ENCODE assay signal across 8 mouse cellular contexts in the genomic region with DNA sequence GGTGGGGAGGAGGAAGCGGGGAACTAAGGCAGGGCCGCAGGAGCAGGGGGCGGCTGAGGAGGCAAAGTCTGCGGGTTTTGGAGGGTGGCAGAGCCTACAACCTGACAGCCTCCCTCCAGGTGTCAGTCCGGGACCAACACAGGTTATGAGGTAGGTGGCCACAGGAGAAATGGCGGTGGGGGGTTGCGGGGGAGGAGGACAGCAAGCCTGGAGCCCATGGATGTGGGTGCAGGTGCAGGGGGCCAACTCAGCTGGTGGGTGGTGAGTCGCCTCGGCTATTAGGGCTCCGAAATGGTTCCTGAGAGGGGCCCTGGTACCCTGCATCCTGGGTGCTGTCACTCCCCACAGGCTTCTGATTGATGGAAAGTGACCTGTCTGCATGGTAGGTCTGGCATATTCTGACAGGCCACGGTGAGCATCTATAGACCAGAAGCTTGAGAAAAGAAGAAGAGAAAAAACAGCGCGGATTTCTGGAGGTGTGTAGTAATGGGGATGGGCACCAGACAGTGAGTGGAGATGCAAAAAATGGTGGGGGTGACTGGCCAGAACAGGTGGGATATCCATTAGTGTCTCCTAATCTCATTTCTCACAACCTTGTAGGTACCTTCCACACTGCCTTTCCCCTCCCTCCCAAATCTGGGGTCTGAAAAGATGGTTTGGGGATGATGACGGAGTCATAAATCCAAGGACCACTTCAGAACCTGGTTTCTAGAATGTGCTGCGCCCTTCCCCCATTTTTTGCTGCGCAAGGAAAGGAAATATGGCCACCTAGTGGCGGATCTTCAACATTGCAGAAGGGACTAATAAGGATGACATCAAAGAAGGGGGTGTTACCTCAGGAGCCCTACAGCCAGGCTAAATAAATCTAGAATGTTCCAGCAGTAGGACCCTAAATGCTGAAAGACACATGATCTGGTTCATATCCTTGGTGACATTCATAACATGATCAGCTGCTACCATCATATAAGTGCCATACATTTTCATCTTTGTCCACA. TPM values are rescaled to one million over a fixed set of nuclear protein-coding genes. Genes with fewer than 3 reads are reported as not detected.
DNase-seq lines count a peak whose midpoint lies in the region; ATAC-seq lines count a peak whose summit lies in the region.
"Not testable (repeated sequence)": the region's sequence is repeated elsewhere in the genome, so short reads cannot be mapped to it uniquely, and the experiment has no call there.

No protein-coding gene starts in this region.

- H3K27me3 ChIP-seq in hindbrain, embryonic 15.5 days; lung, embryonic 16.5 days (ENCODE audit: control insufficient read depth, insufficient read depth, low read depth, low read length): not testable (repeated sequence)

- H3K4me3 ChIP-seq in hindbrain, embryonic 15.5 days, result peak overlapping the region; percentile 60
- H3K4me3 ChIP-seq in lung, embryonic 16.5 days (ENCODE audit: low read length), result peak overlapping the region; percentile 51

- H3K27ac ChIP-seq in hindbrain, embryonic 15.5 days (replicated peaks), result peak overlapping the region; percentile 77
- H3K27ac ChIP-seq in lung, embryonic 16.5 days (ENCODE audit: low read length), result not testable (repeated sequence)

- WGBS in hindbrain, embryonic 15.5 days, result 21% methylated on average over 12 of the region's 17 CpGs
- WGBS in lung, embryonic 16.5 days, result 19% methylated on average over 13 of the region's 17 CpGs

- peak; percentile 87 for ATAC-seq in common myeloid progenitor, adult 5-6 weeks (replicated peaks; ENCODE audit: low read depth, poor library complexity, severe bottlenecking)
- ATAC-seq in hindbrain, embryonic 15.5 days (ENCODE audit: low FRiP score, low read depth), result peak; percentile 31; the same call in 1 of the 2 replicates
- peak; percentile 39 for ATAC-seq in lung, embryonic 16.5 days (ENCODE audit: low read depth)
- ATAC-seq in neutrophil, adult 5-6 weeks (ENCODE audit: extremely low read depth, insufficient number of reproducible peaks, low FRiP score, poor library complexity, severe bottlenecking), result peak; percentile 44; the same call in 1 of the 2 replicates

- H3K36me3 ChIP-seq in hindbrain, embryonic 15.5 days; lung, embryonic 16.5 days (ENCODE audit: control insufficient read depth, insufficient read depth, low read length): not testable (repeated sequence)

- peak overlapping the region; percentile 68 for H3K9ac ChIP-seq in hindbrain, embryonic 15.5 days
- peak overlapping the region; percentile 47 for H3K9ac ChIP-seq in lung, embryonic 16.5 days (ENCODE audit: low read length)

- not testable (repeated sequence) for H3K9me3 ChIP-seq in hindbrain, embryonic 15.5 days; lung, embryonic 16.5 days (ENCODE audit: control insufficient read depth, low read length)

- H3K4me1 ChIP-seq in hindbrain, embryonic 15.5 days (replicated peaks); lung, embryonic 16.5 days (replicated peaks; ENCODE audit: control insufficient read depth, insufficient read depth, low read length): not testable (repeated sequence)

- DNase-seq in T-cell, adult 2 months (ENCODE audit: low spot score), result peak; percentile 52
- peak; percentile 17 for DNase-seq in gastrocnemius, adult 18-20 months (ENCODE audit: low spot score)
- DNase-seq in layer of hippocampus, postnatal 36 days, result peak; percentile 28 to 32
- peak; percentile 54 for DNase-seq in thymus, postnatal 14 days

- peak overlapping the region; percentile 55 for H3K4me2 ChIP-seq in hindbrain, embryonic 15.5 days
- peak overlapping the region; percentile 72 for H3K4me2 ChIP-seq in lung, embryonic 16.5 days (ENCODE audit: low read depth, low read length)

RNA-seq across cellular contexts. Expression of a gene that starts 0.9 kb away (rescaled TPM):
- total RNA-seq in common myeloid progenitor, adult 5-6 weeks (2017), result 2.0 and 2.3 TPM in 2 replicates
- total RNA-seq in gastrocnemius, adult 18-20 months (2021), result 1 to 10 TPM; 1.0 to 1.1 TPM
- 193 and 215 TPM in 2 replicates for polyA plus RNA-seq in hindbrain, embryonic 15.5 days (2015; fragmentation: Nextera tagmentation; extraction: Ambion mirVana)
- total RNA-seq in layer of hippocampus, postnatal 36 days (2021), result 100 to 1,000 TPM; 187 to 189 TPM
- polyA plus RNA-seq in lung, embryonic 16.5 days (2015; fragmentation: Nextera tagmentation; extraction: Ambion mirVana), result 18.0 and 19.1 TPM in 2 replicates
- total RNA-seq in neutrophil, adult 5-6 weeks (2017), result 2.2 and 3.1 TPM in 2 replicates

RNA-seq across cellular contexts. Expression of a gene that starts 42.3 kb away (rescaled TPM):
- total RNA-seq in common myeloid progenitor, adult 5-6 weeks (2017), result 32.7 and 45.9 TPM in 2 replicates
- 1 to 10 TPM; 1.4 to 2.8 TPM for total RNA-seq in gastrocnemius, adult 18-20 months (2021)
- 114 and 115 TPM in 2 replicates for polyA plus RNA-seq in hindbrain, embryonic 15.5 days (2015; fragmentation: Nextera tagmentation; extraction: Ambion mirVana)
- total RNA-seq in layer of hippocampus, postnatal 36 days (2021), result 10 to 100 TPM; 72.2 to 76.5 TPM
- polyA plus RNA-seq in lung, embryonic 16.5 days (2015; fragmentation: Nextera tagmentation; extraction: Ambion mirVana), result 43.8 and 45.3 TPM in 2 replicates
- total RNA-seq in neutrophil, adult 5-6 weeks (2017), result 6.5 and 8.0 TPM in 2 replicates

Comparison
In these comparisons a context has a peak if more than half of its experiments do, and no peak if none do; other contexts are left out.
1. ATAC-seq: peak in every context shown above with its lines; median percentile 87 in common myeloid progenitor, adult 5-6 weeks; 44 in neutrophil, adult 5-6 weeks; 39 in lung, embryonic 16.5 days; 31 in hindbrain, embryonic 15.5 days.
2. RNA of a gene that starts 0.9 kb away (total RNA-seq): 187 to 189 TPM in layer of hippocampus, postnatal 36 days; 2.0 to 2.3 TPM in common myeloid progenitor, adult 5-6 weeks, 2.2 to 3.1 TPM in neutrophil, adult 5-6 weeks and 1.0 to 1.1 TPM in gastrocnemius, adult 18-20 months; every median in the first group is over 10 times any median in the second.
3. Peak in every context shown above with its lines, with median percentiles within 50 percentile points of each other: DNase-seq.